Comparison of ENCODE assay signal across 8 mouse cellular contexts in the genomic region with DNA sequence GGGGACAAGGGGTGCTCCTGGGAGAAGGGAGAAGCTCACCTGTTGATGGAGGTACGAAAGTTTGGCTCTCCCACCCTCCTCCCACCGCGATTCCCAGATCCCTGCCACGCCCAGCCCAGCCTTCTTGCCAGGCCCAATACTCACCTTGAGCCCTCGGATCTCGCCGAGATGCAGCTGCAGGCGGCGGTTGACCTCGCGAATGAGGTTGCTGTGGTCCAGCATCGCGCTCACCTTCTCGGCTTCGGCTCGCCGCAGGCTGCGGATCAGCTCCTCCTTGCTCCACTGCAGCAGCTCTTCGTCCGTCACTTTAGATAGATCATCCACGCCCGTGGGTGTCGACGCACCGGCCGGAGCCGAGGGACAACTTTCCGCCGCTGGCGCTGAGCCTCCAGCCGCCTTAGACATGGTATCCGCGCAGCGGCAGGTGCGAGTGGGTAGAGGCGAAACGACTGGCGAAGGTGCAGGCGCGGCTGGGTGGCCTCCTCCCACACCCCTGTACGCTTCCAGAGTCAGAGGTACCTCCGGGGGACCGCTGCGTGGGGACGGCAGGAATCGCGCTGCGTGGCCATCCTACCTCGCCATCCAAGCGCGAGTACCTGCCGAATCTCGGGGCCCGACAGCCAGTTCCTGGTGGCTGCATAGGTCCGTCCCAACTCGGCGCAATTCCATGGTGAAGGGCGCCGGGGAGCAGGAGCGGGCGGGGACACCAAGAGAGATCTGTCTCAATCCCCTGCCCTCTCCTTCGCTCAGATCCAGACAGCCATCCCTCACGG. TPM values are rescaled to one million over a fixed set of nuclear protein-coding genes. Genes with fewer than 3 reads are reported as not detected.
DNase-seq lines count a peak whose midpoint lies in the region; ATAC-seq lines count a peak whose summit lies in the region.

No protein-coding gene starts in this region.

- 1% methylated on average over 61 of the region's 63 CpGs for WGBS in heart, embryonic 14.5 days
- 1% methylated on average over 62 of the region's 63 CpGs for WGBS in limb, embryonic 11.5 days
- WGBS in midbrain, embryonic 14.5 days, result under 1% methylated on average over 63 of the region's 63 CpGs

- H3K36me3 ChIP-seq in heart, embryonic 14.5 days (ENCODE audit: control insufficient read depth, insufficient read depth, low read length), result no peaks in the 10 kb centered on the region
- no peaks in the 10 kb centered on the region for H3K36me3 ChIP-seq in limb, embryonic 11.5 days (ENCODE audit: control insufficient read depth, insufficient read depth, low read length)
- no peaks in the 10 kb centered on the region for H3K36me3 ChIP-seq in midbrain, embryonic 14.5 days (ENCODE audit: control insufficient read depth, insufficient read depth, low read length)

- H3K4me2 ChIP-seq in heart, embryonic 14.5 days (ENCODE audit: low read length), result peak overlapping the region; percentile 96
- H3K4me2 ChIP-seq in limb, embryonic 11.5 days (ENCODE audit: low read depth, severe bottlenecking), result peak overlapping the region; percentile 98
- peak overlapping the region; percentile 74 for H3K4me2 ChIP-seq in midbrain, embryonic 14.5 days (ENCODE audit: low read length)

- H3K4me1 ChIP-seq in heart, embryonic 14.5 days (ENCODE audit: control insufficient read depth in 2 of 2, insufficient read depth in 2 of 2, low read length in 2 of 2), result peaks cover 0 to 5% of the 10 kb centered on the region in 2 experiments; a peak in 1 of 4 replicates
- peaks cover 3% of the 10 kb centered on the region; the same call in 1 of the 2 replicates for H3K4me1 ChIP-seq in limb, embryonic 11.5 days (ENCODE audit: control insufficient read depth, insufficient read depth, low read length)
- no peaks in the 10 kb centered on the region; the same call in 1 of the 2 replicates for H3K4me1 ChIP-seq in midbrain, embryonic 14.5 days (ENCODE audit: control insufficient read depth, insufficient read depth, low read length)

- no peaks in the 10 kb centered on the region for H3K9me3 ChIP-seq in heart, embryonic 14.5 days (ENCODE audit: control insufficient read depth, low read length)
- H3K9me3 ChIP-seq in limb, embryonic 11.5 days (ENCODE audit: control insufficient read depth, low read length), result no peaks in the 10 kb centered on the region
- H3K9me3 ChIP-seq in midbrain, embryonic 14.5 days (ENCODE audit: control insufficient read depth, low read length), result no peaks in the 10 kb centered on the region

- H3K9ac ChIP-seq in heart, embryonic 14.5 days (ENCODE audit: low read length), result peak overlapping the region; percentile 49
- peak overlapping the region; percentile 34; the same call in 1 of the 2 replicates for H3K9ac ChIP-seq in limb, embryonic 11.5 days (ENCODE audit: low read length)
- peak overlapping the region; percentile 75 for H3K9ac ChIP-seq in midbrain, embryonic 14.5 days (replicated peaks; ENCODE audit: low read length)

- peak; percentile 41 for DNase-seq in adrenal gland, adult 2 months
- DNase-seq in adrenal gland, postnatal 4 days (ENCODE audit: low spot score in 2 of 2), result no peak
- DNase-seq in urinary bladder, postnatal 25 days (ENCODE audit: low spot score), result peak; percentile 3
- DNase-seq in urinary bladder, postnatal 4 days (ENCODE audit: low spot score in 2 of 2), result no peak
- peak; percentile 56 for DNase-seq in limb, embryonic 11.5 days (ENCODE audit: low spot score)
- DNase-seq in midbrain, embryonic 14.5 days, result no peak
- no peak for DNase-seq in thymus, postnatal 10 days (ENCODE audit: low spot score in 2 of 2)

- no peak overlapping the region for H3K27ac ChIP-seq in heart, embryonic 14.5 days (replicated peaks in 1 of 2; ENCODE audit: control insufficient read depth in 1 of 2, insufficient read depth in 1 of 2, low read depth in 2 of 2, low read length in 2 of 2)
- H3K27ac ChIP-seq in limb, embryonic 11.5 days (replicated peaks; ENCODE audit: low read depth, low read length), result no peak overlapping the region
- H3K27ac ChIP-seq in midbrain, embryonic 14.5 days (replicated peaks; ENCODE audit: low read depth, low read length), result peak overlapping the region; percentile 84

- 0 out of 2 replicates have a peak, but pooled peaks have one; percentile 6 for ATAC-seq in heart, embryonic 14.5 days (ENCODE audit: insufficient number of reproducible peaks, insufficient read depth, low FRiP score, low read depth)
- ATAC-seq in limb, embryonic 11.5 days (ENCODE audit: insufficient number of reproducible peaks, low FRiP score, low TSS enrichment, low read depth), result peak; percentile 66
- peak; percentile 60 for ATAC-seq in midbrain, embryonic 14.5 days (ENCODE audit: low FRiP score, low TSS enrichment)

- peaks cover 24% of the 10 kb centered on the region for H3K27me3 ChIP-seq in heart, embryonic 14.5 days (ENCODE audit: control insufficient read depth, insufficient read depth, low read length)
- H3K27me3 ChIP-seq in limb, embryonic 11.5 days (ENCODE audit: control insufficient read depth, insufficient read depth, low read length), result peaks cover 14% of the 10 kb centered on the region
- peaks cover 12% of the 10 kb centered on the region; the same call in 1 of the 2 replicates for H3K27me3 ChIP-seq in midbrain, embryonic 14.5 days (ENCODE audit: control insufficient read depth, insufficient read depth, low read length)

- peak overlapping the region; percentile 51 to 55 for H3K4me3 ChIP-seq in heart, embryonic 14.5 days (ENCODE audit: control insufficient read depth in 1 of 2, insufficient read depth in 1 of 2, low read depth in 1 of 2, low read length in 2 of 2)
- H3K4me3 ChIP-seq in limb, embryonic 11.5 days (ENCODE audit: low read depth, low read length), result peak overlapping the region; percentile 49
- H3K4me3 ChIP-seq in midbrain, embryonic 14.5 days (replicated peaks; ENCODE audit: low read depth, low read length), result peak overlapping the region; percentile 74

RNA-seq across cellular contexts. Expression of a gene that starts 0.8 kb away (rescaled TPM):
- 1 to 10 TPM; 3.0 to 3.5 TPM for total RNA-seq in adrenal gland, adult 2 months (2021)
- polyA plus RNA-seq in adrenal gland, adult 2 months (2012; rRNA removed), result 1.9 and 2.3 TPM in 2 replicates
- total RNA-seq in adrenal gland, postnatal 4 days (2021), result 1 to 10 TPM; 4.0 to 4.9 TPM
- polyA plus RNA-seq in heart, embryonic 14.5 days (2014; fragmentation: Nextera tagmentation; extraction: Ambion mirVana), result 0.71 and 0.93 TPM in 2 replicates
- 1.3 and 1.5 TPM in 2 replicates for polyA plus RNA-seq in limb, embryonic 11.5 days (2014; fragmentation: Nextera tagmentation; extraction: Ambion mirVana)
- polyA plus RNA-seq in midbrain, embryonic 14.5 days (2014; fragmentation: Nextera tagmentation; extraction: Ambion mirVana), result 29.3 and 31.0 TPM in 2 replicates

Comparison
In these comparisons a context has a peak if more than half of its experiments do, and no peak if none do; other contexts are left out.
1. DNase-seq: peak in adrenal gland, adult 2 months (single experiment), urinary bladder, postnatal 25 days (single experiment) and limb, embryonic 11.5 days (single experiment); none in adrenal gland, postnatal 4 days (0 of 2), urinary bladder, postnatal 4 days (0 of 2), midbrain, embryonic 14.5 days (single experiment) and thymus, postnatal 10 days (0 of 2).
2. ATAC-seq: peak in every context shown above with its lines; median percentile 66 in limb, embryonic 11.5 days; 60 in midbrain, embryonic 14.5 days; 6 in heart, embryonic 14.5 days.
3. Peak in every context shown above with its lines, with median percentiles within 50 percentile points of each other: H3K4me2 ChIP-seq, H3K4me3 ChIP-seq and H3K9ac ChIP-seq.